Mouse (Mus musculus): ENCODE measurements around the gene Map4k3. TPM values are rescaled to one million over a fixed set of nuclear protein-coding genes. Genes with fewer than 3 reads are reported as not detected.

The Map4k3 gene
- polyA plus RNA-seq, 1 experiment from 2014 or later, result 5.5 TPM

DNA sequence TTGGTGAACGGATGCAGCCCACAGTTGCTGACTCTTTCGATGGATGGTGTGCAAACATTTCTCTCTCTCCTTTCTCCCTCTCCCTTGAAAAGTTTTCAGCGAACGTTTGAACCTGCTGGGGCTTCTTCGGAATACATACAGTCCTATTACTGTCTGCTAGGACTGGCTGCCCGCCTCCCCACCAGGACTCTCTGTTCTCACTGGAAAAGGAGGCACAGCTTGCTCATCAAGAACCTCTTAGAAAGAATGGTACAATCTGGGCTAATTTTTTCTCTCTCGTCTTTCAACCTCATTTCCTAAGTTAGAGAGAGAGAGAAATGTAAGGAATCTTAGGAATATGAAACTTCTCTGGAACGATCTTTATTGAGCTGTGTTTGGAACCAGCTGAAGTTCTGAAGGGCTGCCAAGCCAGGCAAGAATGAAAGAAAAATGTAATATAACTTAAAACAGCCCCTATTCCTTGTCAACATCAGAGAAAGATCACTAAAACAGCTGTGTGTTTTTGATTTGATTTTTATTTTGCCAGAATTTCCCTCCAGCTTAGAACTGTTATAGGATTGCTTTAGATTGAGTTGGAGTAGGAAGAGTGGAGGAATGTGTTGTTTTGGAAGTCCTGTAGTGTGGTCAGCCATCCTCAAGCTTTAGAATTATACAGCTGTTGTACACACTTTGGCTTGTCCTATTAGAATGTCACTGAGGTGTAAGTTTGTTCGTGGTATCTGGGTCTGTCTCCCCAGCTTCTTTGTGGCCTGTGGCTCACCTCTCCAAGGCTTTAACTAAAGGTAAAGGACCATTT is 27.0 kb upstream of the Map4k3 start:
- Histone ChIP-seq H3K4me1 (ENCODE audit: insufficient read depth) (no peaks in the 10 kb centered on the region), H3K9me3 (ENCODE audit: low read length) (no peaks in the 10 kb centered on the region), H3K27me3 (ENCODE audit: insufficient read depth, low read length) (no peaks in the 10 kb centered on the region), H3K4me3 (ENCODE audit: low read depth, low read length) (no peak overlapping the region), H3K36me3 (replicated peaks; ENCODE audit: insufficient read depth, low read length) (no peaks in the 10 kb centered on the region), H3K27ac (ENCODE audit: low read depth) (no peak overlapping the region), H3K9ac (replicated peaks) (no peak overlapping the region), H3K4me2 (ENCODE audit: low read depth, low read length) (no peak overlapping the region)
- ATAC-seq, result no peak
- DNase-seq, result no peak
- no peak for TF ChIP-seq CTCF (IDR thresholded peaks at IDR 0.05; ENCODE audit: low read depth)
- no peak for TF ChIP-seq EP300 (IDR thresholded peaks at IDR 0.05; ENCODE audit: low read depth)
- 60% methylated on average over 9 of the region's 9 CpGs for WGBS (ENCODE audit: insufficient replicate concordance)

DNA sequence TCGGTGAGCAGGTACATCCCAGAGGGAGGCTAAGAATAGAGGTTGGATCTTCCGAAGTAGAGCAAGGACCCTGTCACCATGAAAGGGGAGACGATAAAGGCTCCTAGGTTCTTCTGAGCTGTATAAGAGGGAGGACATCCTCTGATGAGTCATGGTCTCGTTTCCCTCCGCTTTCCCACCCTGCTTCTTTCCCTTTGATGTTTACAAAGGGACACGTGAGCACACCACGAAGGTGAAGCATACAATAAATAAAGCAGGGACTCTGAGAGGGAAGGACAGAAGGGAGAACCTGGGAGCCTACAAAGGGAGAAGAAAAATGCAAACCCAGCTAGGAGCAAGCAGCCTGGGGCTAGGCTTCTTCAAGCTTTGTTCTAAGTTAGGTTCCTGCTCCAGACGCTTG is 26.3 kb upstream of the Map4k3 start:
- Histone ChIP-seq H3K27ac (ENCODE audit: low read depth) (no peak overlapping the region), H3K4me3 (ENCODE audit: low read depth, low read length) (no peak overlapping the region), H3K36me3 (replicated peaks; ENCODE audit: insufficient read depth, low read length) (no peaks in the 10 kb centered on the region), H3K9ac (replicated peaks) (no peak overlapping the region), H3K4me2 (ENCODE audit: low read depth, low read length) (no peak overlapping the region), H3K27me3 (ENCODE audit: insufficient read depth, low read length) (no peaks in the 10 kb centered on the region), H3K4me1 (ENCODE audit: insufficient read depth) (no peaks in the 10 kb centered on the region), H3K9me3 (ENCODE audit: low read length) (no peaks in the 10 kb centered on the region)
- WGBS (ENCODE audit: insufficient replicate concordance), result 34% methylated on average over 8 of the region's 8 CpGs
- ATAC-seq (no peak), DNase-seq (no peak)
- no peak for TF ChIP-seq EP300 (IDR thresholded peaks at IDR 0.05; ENCODE audit: low read depth)
- TF ChIP-seq CTCF (IDR thresholded peaks at IDR 0.05; ENCODE audit: low read depth), result no peak

DNA sequence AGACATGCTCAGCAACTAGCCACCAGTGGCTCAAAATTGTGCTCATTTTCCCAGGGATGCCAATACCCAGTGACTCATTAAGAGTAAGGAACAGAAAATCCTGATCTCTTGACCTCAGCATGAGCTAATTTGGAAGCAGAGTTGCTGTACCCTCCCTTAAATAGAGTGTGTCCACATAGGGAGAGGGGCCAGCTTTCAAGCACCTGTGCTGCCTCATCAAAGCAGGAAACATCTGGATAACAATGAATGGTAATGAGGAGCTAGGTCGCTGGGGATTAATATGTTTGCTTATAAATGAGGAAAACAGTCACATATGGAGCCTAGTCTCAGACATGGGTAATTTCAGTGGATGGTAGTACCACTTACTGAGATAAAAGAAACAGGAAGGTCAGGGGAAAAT is 24.2 kb upstream of the Map4k3 start:
- DNase-seq, result no peak

DNA sequence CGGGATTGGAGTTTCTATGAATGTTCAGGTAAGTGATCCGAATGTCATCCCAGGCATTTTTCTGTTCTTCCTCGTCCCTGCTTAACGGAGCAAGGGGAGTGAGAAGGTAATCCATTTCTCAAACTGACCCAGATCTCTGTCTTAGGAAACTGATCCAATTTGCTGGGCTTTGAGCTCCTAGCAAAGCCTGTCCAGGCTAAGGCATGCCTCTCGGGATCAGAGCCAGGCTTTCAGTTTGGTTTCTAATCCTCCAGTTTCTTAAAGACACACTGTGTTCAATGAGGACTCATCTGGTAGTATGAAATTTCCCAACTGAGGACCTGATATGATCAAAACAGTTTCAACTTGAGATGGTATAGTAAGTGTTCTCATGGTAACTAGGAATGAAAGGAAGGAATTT is 11.1 kb upstream of the Map4k3 start:
- Histone ChIP-seq H3K9me3 (ENCODE audit: low read length) (no peaks in the 10 kb centered on the region), H3K4me3 (ENCODE audit: low read depth, low read length) (no peak overlapping the region), H3K4me1 (ENCODE audit: insufficient read depth) (no peaks in the 10 kb centered on the region), H3K27me3 (ENCODE audit: insufficient read depth, low read length) (no peaks in the 10 kb centered on the region), H3K9ac (replicated peaks) (no peak overlapping the region), H3K4me2 (ENCODE audit: low read depth, low read length) (no peak overlapping the region), H3K36me3 (replicated peaks; ENCODE audit: insufficient read depth, low read length) (no peaks in the 10 kb centered on the region), H3K27ac (ENCODE audit: low read depth) (no peak overlapping the region)
- ATAC-seq (no peak), DNase-seq (no peak)
- TF ChIP-seq CTCF (IDR thresholded peaks at IDR 0.05; ENCODE audit: low read depth) (no peak), EP300 (IDR thresholded peaks at IDR 0.05; ENCODE audit: low read depth) (no peak)
- 76% methylated on average over 5 of the region's 5 CpGs for WGBS (ENCODE audit: insufficient replicate concordance)

More for the DNA sequence above, 24.2 kb upstream of the Map4k3 start:
- Histone ChIP-seq H3K9me3 (ENCODE audit: low read length) (no peaks in the 10 kb centered on the region), H3K9ac (replicated peaks) (no peak overlapping the region), H3K4me1 (ENCODE audit: insufficient read depth) (no peaks in the 10 kb centered on the region), H3K27ac (ENCODE audit: low read depth) (no peak overlapping the region), H3K27me3 (ENCODE audit: insufficient read depth, low read length) (no peaks in the 10 kb centered on the region), H3K4me3 (ENCODE audit: low read depth, low read length) (no peak overlapping the region), H3K4me2 (ENCODE audit: low read depth, low read length) (no peak overlapping the region), H3K36me3 (replicated peaks; ENCODE audit: insufficient read depth, low read length) (no peaks in the 10 kb centered on the region)
- ATAC-seq, result no peak
- 47% methylated on average over 1 of the region's 1 CpGs for WGBS (ENCODE audit: insufficient replicate concordance)
- TF ChIP-seq CTCF (IDR thresholded peaks at IDR 0.05; ENCODE audit: low read depth) (no peak), EP300 (IDR thresholded peaks at IDR 0.05; ENCODE audit: low read depth) (no peak)

DNA sequence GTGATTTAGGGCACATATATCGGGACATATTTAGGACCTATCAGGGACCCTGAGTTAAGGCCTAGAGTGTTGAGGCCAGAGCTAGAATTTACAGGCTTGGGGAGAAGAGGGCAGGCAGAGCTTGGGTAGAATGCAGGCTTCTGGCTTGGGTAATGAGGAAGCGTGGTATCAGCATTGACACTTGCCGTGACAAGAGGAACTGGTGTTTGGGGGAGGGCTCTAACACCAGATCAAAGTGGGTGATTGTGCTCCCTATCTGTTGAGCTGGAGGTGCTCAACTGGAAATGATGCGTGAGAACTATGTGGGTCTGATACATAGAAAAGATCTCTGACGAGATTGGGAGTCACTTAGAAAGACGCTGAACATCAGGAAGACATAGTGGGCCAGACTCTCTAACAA is 6.4 kb upstream of the Map4k3 start:
- H3K4me1 ChIP-seq (ENCODE audit: insufficient read depth), result no peaks in the 10 kb centered on the region
- ATAC-seq (no peak), DNase-seq (no peak)
- H3K4me2 ChIP-seq (ENCODE audit: low read depth, low read length), result no peak overlapping the region
- WGBS (ENCODE audit: insufficient replicate concordance), result 44% methylated on average over 6 of the region's 6 CpGs
- TF ChIP-seq EP300 (IDR thresholded peaks at IDR 0.05; ENCODE audit: low read depth) (no peak), CTCF (IDR thresholded peaks at IDR 0.05; ENCODE audit: low read depth) (no peak)
- no peaks in the 10 kb centered on the region for H3K27me3 ChIP-seq (ENCODE audit: insufficient read depth, low read length)
- H3K4me3 ChIP-seq (ENCODE audit: low read depth, low read length), result no peak overlapping the region
- no peaks in the 10 kb centered on the region for H3K9me3 ChIP-seq (ENCODE audit: low read length)
- no peak overlapping the region for H3K9ac ChIP-seq (replicated peaks)
- H3K27ac ChIP-seq (ENCODE audit: low read depth), result no peak overlapping the region
- no peaks in the 10 kb centered on the region for H3K36me3 ChIP-seq (replicated peaks; ENCODE audit: insufficient read depth, low read length)

DNA sequence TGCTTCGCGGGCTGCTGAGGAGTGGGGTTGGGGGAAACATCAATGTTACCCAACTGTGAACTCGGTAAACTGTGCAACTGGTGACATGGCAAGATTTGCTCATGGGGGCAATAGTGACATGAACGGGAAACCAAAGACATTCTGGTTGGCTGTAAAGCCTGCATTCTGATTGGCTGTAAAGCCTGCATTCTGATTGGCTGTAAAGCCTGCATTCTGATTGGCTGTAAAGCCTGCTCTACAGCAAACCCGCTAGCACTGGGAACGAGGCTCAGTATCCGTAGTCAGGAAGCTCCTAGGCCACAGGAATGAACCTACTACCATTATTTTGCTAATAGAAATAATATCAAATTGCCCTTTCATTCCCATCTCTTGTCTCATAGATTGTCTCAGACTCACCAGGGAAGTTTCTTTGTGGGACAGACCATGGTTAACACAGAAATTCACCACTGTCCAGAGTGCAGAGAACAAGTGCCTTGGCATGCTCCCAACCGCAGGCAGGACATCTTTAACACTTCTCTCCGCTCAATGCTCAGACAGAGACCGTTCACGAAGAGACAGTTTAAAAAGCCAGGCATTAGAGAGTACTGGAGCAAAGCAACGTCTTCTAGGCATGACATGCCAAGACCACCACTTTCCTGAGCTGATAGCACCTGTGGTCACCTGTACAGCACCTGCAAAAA is 5.0 kb upstream of the Map4k3 start:
- ATAC-seq (no peak), DNase-seq (no peak)
- Histone ChIP-seq H3K4me1 (ENCODE audit: insufficient read depth) (peaks cover 5% of the 10 kb centered on the region; the same call in 1 of the 2 replicates), H3K9ac (replicated peaks) (no peak overlapping the region), H3K27me3 (ENCODE audit: insufficient read depth, low read length) (no peaks in the 10 kb centered on the region), H3K36me3 (replicated peaks; ENCODE audit: insufficient read depth, low read length) (no peaks in the 10 kb centered on the region), H3K4me3 (ENCODE audit: low read depth, low read length) (no peak overlapping the region), H3K9me3 (ENCODE audit: low read length) (no peaks in the 10 kb centered on the region), H3K4me2 (ENCODE audit: low read depth, low read length) (no peak overlapping the region), H3K27ac (ENCODE audit: low read depth) (no peak overlapping the region)
- TF ChIP-seq EP300 (IDR thresholded peaks at IDR 0.05; ENCODE audit: low read depth) (no peak), CTCF (IDR thresholded peaks at IDR 0.05; ENCODE audit: low read depth) (no peak)
- WGBS (ENCODE audit: insufficient replicate concordance), result 81% methylated on average over 12 of the region's 12 CpGs

All from liver, postnatal 0 days (tissue).